In genomic region chr1:21079217-21079773, GRCm38 (mm10) we compare ENCODE assay signal across 8 mouse cellular contexts. TPM values are rescaled to one million over a fixed set of nuclear protein-coding genes. Genes with fewer than 3 reads are reported as not detected.
DNase-seq lines count a peak whose midpoint lies in the region; ATAC-seq lines count a peak whose summit lies in the region.

Gene Tram2, minus strand, starts transcription at chr1:21079229.

- no peaks in the 10 kb centered on the region for H3K36me3 ChIP-seq in hindbrain, embryonic 15.5 days

- H3K4me1 ChIP-seq in hindbrain, embryonic 15.5 days (replicated peaks) = peaks cover 27% of the 10 kb centered on the region

- peak; percentile 86 for DNase-seq in T-cell, adult 2 months (ENCODE audit: low spot score)
- peak; percentile 92 to 97 for DNase-seq in cerebellum, postnatal 25 days
- DNase-seq in frontal cortex, postnatal 36 days (ENCODE audit: low spot score in 2 of 2) = peak; percentile 79 to 87
- peak; percentile 86 to 89 for DNase-seq in layer of hippocampus, postnatal 36 days
- peak; percentile 94 for DNase-seq in lung, postnatal 25 days (ENCODE audit: low spot score)
- peak; percentile 72 for DNase-seq in retina, adult 2 months (ENCODE audit: low read depth, low spot score)
- DNase-seq in thymus, postnatal 25 days = peak; percentile 98

- H3K9ac ChIP-seq in hindbrain, embryonic 15.5 days = peak within 1 kb of the TSS; percentile 79

- H3K27ac ChIP-seq in hindbrain, embryonic 15.5 days (replicated peaks) = peak within 1 kb of the TSS; percentile 84

- H3K4me3 ChIP-seq in hindbrain, embryonic 15.5 days = peak within 1 kb of the TSS; percentile 82

- no peaks in the 10 kb centered on the region for H3K27me3 ChIP-seq in hindbrain, embryonic 15.5 days

- no peaks in the 10 kb centered on the region for H3K9me3 ChIP-seq in hindbrain, embryonic 15.5 days

- ATAC-seq in hindbrain, embryonic 15.5 days (ENCODE audit: low FRiP score, low read depth) = peak; percentile 96

- WGBS in hindbrain, embryonic 15.5 days = under 1% methylated on average over 49 of the region's 52 CpGs

- peak within 1 kb of the TSS; percentile 67 for H3K4me2 ChIP-seq in hindbrain, embryonic 15.5 days

RNA-seq across cellular contexts. Expression of gene Tram2, which starts in this region (rescaled TPM):
- polyA plus RNA-seq in hindbrain, embryonic 15.5 days (2015; fragmentation: Nextera tagmentation; extraction: Ambion mirVana) = 2.1 and 2.2 TPM in 2 replicates
- total RNA-seq in layer of hippocampus, postnatal 36 days (2021) = 1 to 10 TPM in 1 of 2 experiments, under 1 TPM in 1; 0.94 to 1.2 TPM

Comparison
In these comparisons a context has a peak if more than half of its experiments do, and no peak if none do; other contexts are left out.
1. Peak in every context shown above with its lines: DNase-seq, ATAC-seq, H3K4me3 ChIP-seq and H3K27ac ChIP-seq.